Mouse (Mus musculus) liver, postnatal 0 days (tissue): Measurements from ENCODE around the gene Mslnl.

Experiments used
- CTCF ChIP-seq: sonication (generic); IDR thresholded peaks from 2 replicates; pipeline ENCODE4 v1.5.1; 2016; ENCODE audit warnings: antibody characterized with exemption, low read depth
- EP300 ChIP-seq: IDR thresholded peaks from 2 replicates; pipeline ENCODE4 v1.6.1; 2016; ENCODE audit warnings: antibody characterized with exemption, low read depth, mild to moderate bottlenecking

DNA sequence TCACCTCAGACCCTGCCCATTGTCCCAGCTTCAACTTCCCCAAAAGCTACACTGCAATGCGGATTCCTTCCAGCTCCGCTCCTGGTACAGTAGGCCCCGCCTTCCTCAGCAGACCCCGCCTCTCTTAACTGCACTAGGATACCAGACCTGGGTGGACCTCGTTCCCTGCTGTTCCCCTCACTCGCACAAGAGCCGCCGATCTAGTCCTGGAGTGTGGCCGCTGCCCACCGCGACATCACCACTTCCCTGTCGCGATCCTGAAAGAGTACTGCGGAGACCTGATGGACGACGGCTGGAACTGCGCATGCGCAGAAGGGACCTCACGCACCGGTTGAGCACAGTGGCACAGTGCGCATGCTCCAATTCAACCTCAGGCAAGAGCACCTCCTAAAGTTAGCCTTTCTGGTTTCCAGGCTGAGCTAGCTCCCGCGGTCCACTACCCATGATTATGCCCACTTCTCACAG lies 49.5 kb downstream of the Mslnl start, which contains the start of gene Haghl:
- TF ChIP-seq CTCF: peak; percentile 9; the same call in 1 of the 2 replicates
- TF ChIP-seq EP300: no peak
